Mouse (Mus musculus) stomach, postnatal 0 days (tissue): ENCODE measurements around the gene Lrp6.

Experiments
- CTCF ChIP-seq: IDR thresholded peaks from 2 replicates; pipeline ENCODE4 v1.5.1; 2016; ENCODE audit warnings: antibody characterized with exemption, low read depth, mild to moderate bottlenecking, moderate library complexity
- EP300 ChIP-seq: optimal IDR thresholded peaks from 2 replicates; pipeline ENCODE3; 2016; ENCODE audit warnings: antibody characterized with exemption

GRCm38 (mm10) chr6:134543607-134544006 is 23.2 kb downstream of the Lrp6 start:
- TF ChIP-seq CTCF = no peak
- no peak for TF ChIP-seq EP300
